Mouse (Mus musculus): Measurements from ENCODE around the gene Ank2. TPM values are rescaled to one million over a fixed set of nuclear protein-coding genes. Genes with fewer than 3 reads are reported as not detected.

Ank2 gene
- total and polyA plus RNA-seq, 2 experiments: 1.2 to 5.6 TPM

GRCm38 (mm10) chr3:127317641-127318040 is 181.5 kb downstream of the Ank2 start:
- no peaks in the 10 kb centered on the region for H3K27me3 ChIP-seq (ENCODE audit: control insufficient read depth, insufficient read depth, low read length)
- H3K4me3 ChIP-seq (ENCODE audit: insufficient read depth, low read depth, low read length): no peak overlapping the region
- no peaks in the 10 kb centered on the region for H3K4me1 ChIP-seq (ENCODE audit: control insufficient read depth, insufficient read depth, low read length)
- H3K9ac ChIP-seq (ENCODE audit: low read depth, low read length): no peak overlapping the region
- TF ChIP-seq POLR2A (IDR thresholded peaks at IDR 0.05; ENCODE audit: extremely low read depth, insufficient read depth, low read length) (no peak), CTCF (IDR thresholded peaks at IDR 0.05; ENCODE audit: low read depth, low read length) (no peak)
- WGBS: 93% methylated on average over 6 of the region's 6 CpGs
- DNase-seq (ENCODE audit: extremely low read depth, low read depth, low spot score): no peak
- no peak overlapping the region for H3K27ac ChIP-seq (replicated peaks; ENCODE audit: insufficient read depth, low read depth, low read length)
- no peaks in the 10 kb centered on the region for H3K36me3 ChIP-seq (ENCODE audit: control insufficient read depth, insufficient read depth, low read length)
- H3K79me2 ChIP-seq (ENCODE audit: control insufficient read depth, insufficient read depth, low read length): no peaks in the 10 kb centered on the region

- Histone ChIP-seq H3K79me2 (ENCODE audit: control insufficient read depth, insufficient read depth, low read length) (no peaks in the 10 kb centered on the region), H3K4me3 (ENCODE audit: insufficient read depth, low read depth, low read length) (no peak overlapping the region), H3K27ac (replicated peaks; ENCODE audit: insufficient read depth, low read depth, low read length) (no peak overlapping the region), H3K9ac (ENCODE audit: low read depth, low read length) (no peak overlapping the region), H3K36me3 (ENCODE audit: control insufficient read depth, insufficient read depth, low read length) (no peaks in the 10 kb centered on the region), H3K4me1 (ENCODE audit: control insufficient read depth, insufficient read depth, low read length) (no peaks in the 10 kb centered on the region), H3K27me3 (ENCODE audit: control insufficient read depth, insufficient read depth, low read length) (no peaks in the 10 kb centered on the region)
- TF ChIP-seq POLR2A (IDR thresholded peaks at IDR 0.05; ENCODE audit: extremely low read depth, insufficient read depth, low read length): no peak
- no peak for TF ChIP-seq CTCF (IDR thresholded peaks at IDR 0.05; ENCODE audit: low read depth, low read length)
- WGBS: 92% methylated on average over 2 of the region's 2 CpGs
- DNase-seq (ENCODE audit: extremely low read depth, low read depth, low spot score): no peak
Measured at GRCm38 (mm10) chr3:127316717-127317116, 182.4 kb downstream of the Ank2 start.

GRCm38 (mm10) chr3:127311521-127311920 is 187.6 kb downstream of the Ank2 start:
- Histone ChIP-seq H3K36me3 (ENCODE audit: control insufficient read depth, insufficient read depth, low read length) (no peaks in the 10 kb centered on the region), H3K27ac (replicated peaks; ENCODE audit: insufficient read depth, low read depth, low read length) (no peak overlapping the region), H3K79me2 (ENCODE audit: control insufficient read depth, insufficient read depth, low read length) (no peaks in the 10 kb centered on the region), H3K9ac (ENCODE audit: low read depth, low read length) (no peak overlapping the region), H3K4me3 (ENCODE audit: insufficient read depth, low read depth, low read length) (no peak overlapping the region), H3K4me1 (ENCODE audit: control insufficient read depth, insufficient read depth, low read length) (no peaks in the 10 kb centered on the region), H3K27me3 (ENCODE audit: control insufficient read depth, insufficient read depth, low read length) (no peaks in the 10 kb centered on the region)
- WGBS: 84% methylated on average over 6 of the region's 6 CpGs
- TF ChIP-seq CTCF (IDR thresholded peaks at IDR 0.05; ENCODE audit: low read depth, low read length): no peak
- TF ChIP-seq POLR2A (IDR thresholded peaks at IDR 0.05; ENCODE audit: extremely low read depth, insufficient read depth, low read length): no peak
- DNase-seq (ENCODE audit: extremely low read depth, low read depth, low spot score): no peak

GRCm38 (mm10) chr3:127310079-127310478 is 189.1 kb downstream of the Ank2 start:
- Histone ChIP-seq H3K4me1 (ENCODE audit: control insufficient read depth, insufficient read depth, low read length) (no peaks in the 10 kb centered on the region), H3K9ac (ENCODE audit: low read depth, low read length) (no peak overlapping the region), H3K27me3 (ENCODE audit: control insufficient read depth, insufficient read depth, low read length) (no peaks in the 10 kb centered on the region), H3K36me3 (ENCODE audit: control insufficient read depth, insufficient read depth, low read length) (no peaks in the 10 kb centered on the region), H3K27ac (replicated peaks; ENCODE audit: insufficient read depth, low read depth, low read length) (no peak overlapping the region), H3K4me3 (ENCODE audit: insufficient read depth, low read depth, low read length) (no peak overlapping the region), H3K79me2 (ENCODE audit: control insufficient read depth, insufficient read depth, low read length) (no peaks in the 10 kb centered on the region)
- WGBS: 66% methylated on average over 3 of the region's 3 CpGs
- TF ChIP-seq POLR2A (IDR thresholded peaks at IDR 0.05; ENCODE audit: extremely low read depth, insufficient read depth, low read length) (no peak), CTCF (IDR thresholded peaks at IDR 0.05; ENCODE audit: low read depth, low read length) (no peak)
- peak; percentile 15 for DNase-seq (ENCODE audit: extremely low read depth, low read depth, low spot score)

DNA sequence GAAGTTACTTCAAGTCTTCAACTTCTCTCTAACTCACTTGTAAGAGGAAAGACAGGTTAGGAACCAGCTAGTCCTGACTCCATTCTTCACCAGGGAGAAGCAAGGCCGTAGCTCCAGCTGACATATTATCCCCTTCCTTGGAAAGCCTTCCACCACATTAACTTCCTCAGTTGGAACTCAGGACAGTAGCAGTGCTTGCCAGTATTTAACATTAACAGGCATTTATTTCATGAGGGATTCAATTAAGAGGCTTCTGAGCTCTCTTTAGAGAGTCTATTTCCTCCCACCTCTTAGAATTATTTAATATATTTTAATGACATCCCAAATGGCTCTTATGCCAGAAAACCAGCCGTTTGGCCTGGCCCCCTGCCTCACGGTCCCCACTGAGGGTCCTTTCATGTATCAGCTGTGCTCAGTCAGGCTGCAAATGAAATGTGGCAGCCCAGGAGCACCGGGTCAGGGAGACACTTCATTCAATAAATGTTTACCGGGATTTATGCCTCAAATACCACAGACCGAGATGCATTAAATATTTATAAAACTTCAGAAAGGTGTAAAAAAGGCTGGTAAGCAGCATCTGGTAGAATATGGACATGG is 195.1 kb downstream of the Ank2 start:
- DNase-seq (ENCODE audit: extremely low read depth, low read depth, low spot score): no peak
- no peak overlapping the region for H3K27ac ChIP-seq (replicated peaks; ENCODE audit: insufficient read depth, low read depth, low read length)
- no peaks in the 10 kb centered on the region for H3K27me3 ChIP-seq (ENCODE audit: control insufficient read depth, insufficient read depth, low read length)
- H3K4me3 ChIP-seq (ENCODE audit: insufficient read depth, low read depth, low read length): no peak overlapping the region
- H3K9ac ChIP-seq (ENCODE audit: low read depth, low read length): no peak overlapping the region
- no peak for TF ChIP-seq POLR2A (IDR thresholded peaks at IDR 0.05; ENCODE audit: extremely low read depth, insufficient read depth, low read length)
- TF ChIP-seq CTCF (IDR thresholded peaks at IDR 0.05; ENCODE audit: low read depth, low read length): no peak
- no peaks in the 10 kb centered on the region for H3K4me1 ChIP-seq (ENCODE audit: control insufficient read depth, insufficient read depth, low read length)
- WGBS: 79% methylated on average over 6 of the region's 6 CpGs
- H3K79me2 ChIP-seq (ENCODE audit: control insufficient read depth, insufficient read depth, low read length): no peaks in the 10 kb centered on the region
- H3K36me3 ChIP-seq (ENCODE audit: control insufficient read depth, insufficient read depth, low read length): no peaks in the 10 kb centered on the region

- no peak overlapping the region for H3K27ac ChIP-seq (replicated peaks; ENCODE audit: insufficient read depth, low read depth, low read length)
- H3K36me3 ChIP-seq (ENCODE audit: control insufficient read depth, insufficient read depth, low read length): no peaks in the 10 kb centered on the region
- no peak overlapping the region for H3K4me3 ChIP-seq (ENCODE audit: insufficient read depth, low read depth, low read length)
- H3K27me3 ChIP-seq (ENCODE audit: control insufficient read depth, insufficient read depth, low read length): no peaks in the 10 kb centered on the region
- TF ChIP-seq POLR2A (IDR thresholded peaks at IDR 0.05; ENCODE audit: extremely low read depth, insufficient read depth, low read length) (no peak), CTCF (IDR thresholded peaks at IDR 0.05; ENCODE audit: low read depth, low read length) (no peak)
- no peaks in the 10 kb centered on the region for H3K4me1 ChIP-seq (ENCODE audit: control insufficient read depth, insufficient read depth, low read length)
- H3K79me2 ChIP-seq (ENCODE audit: control insufficient read depth, insufficient read depth, low read length): no peaks in the 10 kb centered on the region
- WGBS: 86% methylated on average over 4 of the region's 4 CpGs
- no peak for DNase-seq (ENCODE audit: extremely low read depth, low read depth, low spot score)
- H3K9ac ChIP-seq (ENCODE audit: low read depth, low read length): no peak overlapping the region
Measured at GRCm38 (mm10) chr3:127303041-127303440, 196.1 kb downstream of the Ank2 start.

All from liver, adult 2 months (tissue).